Mouse (Mus musculus): Measurements from ENCODE around the gene Gm20388. TPM values are rescaled to one million over a fixed set of nuclear protein-coding genes. Genes with fewer than 3 reads are reported as not detected.

Gm20388 gene
- polyA plus RNA-seq, 1 experiment from 2014 or later: 12.4 TPM

DNA sequence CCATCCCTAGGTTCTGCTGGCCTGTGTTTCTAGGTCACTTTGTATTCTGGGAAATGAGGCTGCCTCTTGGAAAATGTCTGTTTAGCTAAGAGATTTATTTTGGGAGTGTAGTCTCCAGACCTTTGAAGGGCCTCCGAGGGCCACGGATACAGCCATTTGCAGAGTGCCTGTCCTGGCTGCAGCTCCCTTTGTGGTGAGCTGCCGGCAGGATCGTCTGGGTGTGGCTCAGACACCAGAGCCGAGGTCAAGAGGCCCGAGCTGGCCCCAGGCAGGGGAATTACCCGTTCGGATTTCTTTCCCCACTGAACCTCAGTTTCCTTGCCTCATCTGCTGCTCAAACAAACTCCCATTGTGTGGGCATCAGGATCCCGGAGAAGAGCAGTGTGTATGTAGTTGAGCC is 125.5 kb downstream of the Gm20388 start:
- no peaks in the 10 kb centered on the region for H3K27me3 ChIP-seq (replicated peaks; ENCODE audit: control insufficient read depth, insufficient read depth, low read length)
- no peaks in the 10 kb centered on the region for H3K9me3 ChIP-seq (ENCODE audit: control insufficient read depth, low read length)
- no peaks in the 10 kb centered on the region for H3K36me3 ChIP-seq (ENCODE audit: control insufficient read depth, insufficient read depth, low read length)
- WGBS: 21% methylated on average over 9 of the region's 9 CpGs
- H3K9ac ChIP-seq (ENCODE audit: low read depth, low read length): no peak overlapping the region
- no peak overlapping the region for H3K4me2 ChIP-seq (ENCODE audit: low read length)
- no peak overlapping the region for H3K27ac ChIP-seq (ENCODE audit: low read depth, low read length)
- H3K4me3 ChIP-seq (ENCODE audit: low read length): no peak overlapping the region
- ATAC-seq: no peak
- H3K4me1 ChIP-seq (ENCODE audit: control insufficient read depth, insufficient read depth, low read depth, low read length): no peaks in the 10 kb centered on the region

- no peaks in the 10 kb centered on the region for H3K36me3 ChIP-seq (ENCODE audit: control insufficient read depth, insufficient read depth, low read length)
- H3K27me3 ChIP-seq (replicated peaks; ENCODE audit: control insufficient read depth, insufficient read depth, low read length): no peaks in the 10 kb centered on the region
- no peak for ATAC-seq
These were observed 125.9 kb downstream of the Gm20388 start for GRCm38 (mm10) chr8:120036578-120036977.

DNA sequence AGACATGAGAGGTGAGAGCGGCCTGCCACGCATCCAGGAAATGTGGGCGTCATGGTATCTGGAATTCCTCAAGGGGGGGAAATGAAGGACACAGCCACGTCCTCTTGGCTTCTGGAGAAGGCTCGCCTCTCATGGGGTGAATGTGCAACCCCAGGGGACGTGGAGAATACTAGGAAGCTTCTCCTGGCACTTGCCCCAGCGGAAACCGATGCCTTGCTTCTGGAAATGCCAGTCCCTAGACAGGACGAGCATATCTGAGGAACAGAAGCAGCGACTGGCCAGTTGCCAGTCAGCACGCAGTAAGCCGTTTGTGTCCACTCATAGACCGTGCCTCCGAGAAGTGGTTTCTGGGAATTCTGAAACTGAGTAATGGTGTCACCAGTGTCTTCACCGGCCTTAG is 126.6 kb downstream of the Gm20388 start:
- no peak overlapping the region for H3K4me2 ChIP-seq (ENCODE audit: low read length)
- no peak overlapping the region for H3K4me3 ChIP-seq (ENCODE audit: low read length)

More at GRCm38 (mm10) chr8:120036578-120036977, 125.9 kb downstream of the Gm20388 start:
- Histone ChIP-seq H3K9me3 (ENCODE audit: control insufficient read depth, low read length) (no peaks in the 10 kb centered on the region), H3K9ac (ENCODE audit: low read depth, low read length) (no peak overlapping the region), H3K27ac (ENCODE audit: low read depth, low read length) (no peak overlapping the region), H3K4me3 (ENCODE audit: low read length) (no peak overlapping the region), H3K4me2 (ENCODE audit: low read length) (no peak overlapping the region), H3K4me1 (ENCODE audit: control insufficient read depth, insufficient read depth, low read depth, low read length) (no peaks in the 10 kb centered on the region)
- 79% methylated on average over 4 of the region's 4 CpGs for WGBS

DNA sequence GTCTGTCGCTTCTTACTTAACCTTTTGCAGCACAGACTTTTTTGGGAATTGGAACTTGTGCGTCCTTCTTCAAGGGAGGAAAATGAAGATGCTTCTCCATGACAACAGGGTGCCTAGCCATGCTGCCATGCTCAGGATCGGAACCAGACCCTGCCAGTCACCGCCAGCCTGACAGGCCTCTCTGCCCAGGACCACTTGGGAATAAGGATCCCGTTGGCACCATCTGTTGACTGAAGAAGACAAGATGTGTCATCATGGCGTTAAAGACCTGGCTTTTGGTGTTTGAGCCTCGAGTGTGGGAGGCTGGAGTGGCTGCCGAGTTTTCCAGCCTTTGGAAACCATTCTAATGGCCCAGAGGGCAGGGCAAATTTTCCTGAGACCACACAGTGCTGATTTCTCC is 127.0 kb downstream of the Gm20388 start:
- WGBS: 76% methylated on average over 8 of the region's 8 CpGs

More for the DNA sequence above, 126.6 kb downstream of the Gm20388 start:
- Histone ChIP-seq H3K9me3 (ENCODE audit: control insufficient read depth, low read length) (no peaks in the 10 kb centered on the region), H3K27me3 (replicated peaks; ENCODE audit: control insufficient read depth, insufficient read depth, low read length) (no peaks in the 10 kb centered on the region), H3K27ac (ENCODE audit: low read depth, low read length) (no peak overlapping the region), H3K4me1 (ENCODE audit: control insufficient read depth, insufficient read depth, low read depth, low read length) (no peaks in the 10 kb centered on the region), H3K9ac (ENCODE audit: low read depth, low read length) (no peak overlapping the region), H3K36me3 (ENCODE audit: control insufficient read depth, insufficient read depth, low read length) (no peaks in the 10 kb centered on the region)
- WGBS: 73% methylated on average over 15 of the region's 15 CpGs
- ATAC-seq: no peak

GRCm38 (mm10) chr8:120038741-120039140 is 128.1 kb downstream of the Gm20388 start:
- Histone ChIP-seq H3K27ac (ENCODE audit: low read depth, low read length) (no peak overlapping the region), H3K4me3 (ENCODE audit: low read length) (no peak overlapping the region), H3K9me3 (ENCODE audit: control insufficient read depth, low read length) (no peaks in the 10 kb centered on the region), H3K4me2 (ENCODE audit: low read length) (no peak overlapping the region), H3K4me1 (ENCODE audit: control insufficient read depth, insufficient read depth, low read depth, low read length) (no peaks in the 10 kb centered on the region), H3K9ac (ENCODE audit: low read depth, low read length) (no peak overlapping the region), H3K36me3 (ENCODE audit: control insufficient read depth, insufficient read depth, low read length) (no peaks in the 10 kb centered on the region), H3K27me3 (replicated peaks; ENCODE audit: control insufficient read depth, insufficient read depth, low read length) (no peaks in the 10 kb centered on the region)
- WGBS: 87% methylated on average over 12 of the region's 12 CpGs
- ATAC-seq: no peak

More for the DNA sequence above, 127.0 kb downstream of the Gm20388 start:
- Histone ChIP-seq H3K27me3 (replicated peaks; ENCODE audit: control insufficient read depth, insufficient read depth, low read length) (no peaks in the 10 kb centered on the region), H3K4me1 (ENCODE audit: control insufficient read depth, insufficient read depth, low read depth, low read length) (no peaks in the 10 kb centered on the region), H3K36me3 (ENCODE audit: control insufficient read depth, insufficient read depth, low read length) (no peaks in the 10 kb centered on the region), H3K27ac (ENCODE audit: low read depth, low read length) (no peak overlapping the region), H3K4me3 (ENCODE audit: low read length) (no peak overlapping the region), H3K4me2 (ENCODE audit: low read length) (no peak overlapping the region), H3K9ac (ENCODE audit: low read depth, low read length) (no peak overlapping the region), H3K9me3 (ENCODE audit: control insufficient read depth, low read length) (no peaks in the 10 kb centered on the region)
- ATAC-seq: no peak

GRCm38 (mm10) chr8:120039313-120039919 is 128.8 kb downstream of the Gm20388 start:
- 83% methylated on average over 11 of the region's 11 CpGs for WGBS
- Histone ChIP-seq H3K9ac (ENCODE audit: low read depth, low read length) (no peak overlapping the region), H3K4me1 (ENCODE audit: control insufficient read depth, insufficient read depth, low read depth, low read length) (no peaks in the 10 kb centered on the region)

GRCm38 (mm10) chr8:120040861-120041260 is 130.2 kb downstream of the Gm20388 start:
- no peak overlapping the region for H3K9ac ChIP-seq (ENCODE audit: low read depth, low read length)
- H3K36me3 ChIP-seq (ENCODE audit: control insufficient read depth, insufficient read depth, low read length): no peaks in the 10 kb centered on the region
- ATAC-seq: no peak
- H3K4me2 ChIP-seq (ENCODE audit: low read length): no peak overlapping the region
- 46% methylated on average over 1 of the region's 1 CpGs for WGBS
- H3K27ac ChIP-seq (ENCODE audit: low read depth, low read length): no peak overlapping the region
- H3K4me1 ChIP-seq (ENCODE audit: control insufficient read depth, insufficient read depth, low read depth, low read length): no peaks in the 10 kb centered on the region
- no peaks in the 10 kb centered on the region for H3K27me3 ChIP-seq (replicated peaks; ENCODE audit: control insufficient read depth, insufficient read depth, low read length)
- no peak overlapping the region for H3K4me3 ChIP-seq (ENCODE audit: low read length)
- H3K9me3 ChIP-seq (ENCODE audit: control insufficient read depth, low read length): no peaks in the 10 kb centered on the region

More at GRCm38 (mm10) chr8:120039313-120039919, 128.8 kb downstream of the Gm20388 start:
- no peaks in the 10 kb centered on the region for H3K9me3 ChIP-seq (ENCODE audit: control insufficient read depth, low read length)
- H3K36me3 ChIP-seq (ENCODE audit: control insufficient read depth, insufficient read depth, low read length): no peaks in the 10 kb centered on the region
- H3K4me2 ChIP-seq (ENCODE audit: low read length): no peak overlapping the region
- H3K4me3 ChIP-seq (ENCODE audit: low read length): no peak overlapping the region
- no peak overlapping the region for H3K27ac ChIP-seq (ENCODE audit: low read depth, low read length)
- H3K27me3 ChIP-seq (replicated peaks; ENCODE audit: control insufficient read depth, insufficient read depth, low read length): no peaks in the 10 kb centered on the region
- no peak for ATAC-seq

DNA sequence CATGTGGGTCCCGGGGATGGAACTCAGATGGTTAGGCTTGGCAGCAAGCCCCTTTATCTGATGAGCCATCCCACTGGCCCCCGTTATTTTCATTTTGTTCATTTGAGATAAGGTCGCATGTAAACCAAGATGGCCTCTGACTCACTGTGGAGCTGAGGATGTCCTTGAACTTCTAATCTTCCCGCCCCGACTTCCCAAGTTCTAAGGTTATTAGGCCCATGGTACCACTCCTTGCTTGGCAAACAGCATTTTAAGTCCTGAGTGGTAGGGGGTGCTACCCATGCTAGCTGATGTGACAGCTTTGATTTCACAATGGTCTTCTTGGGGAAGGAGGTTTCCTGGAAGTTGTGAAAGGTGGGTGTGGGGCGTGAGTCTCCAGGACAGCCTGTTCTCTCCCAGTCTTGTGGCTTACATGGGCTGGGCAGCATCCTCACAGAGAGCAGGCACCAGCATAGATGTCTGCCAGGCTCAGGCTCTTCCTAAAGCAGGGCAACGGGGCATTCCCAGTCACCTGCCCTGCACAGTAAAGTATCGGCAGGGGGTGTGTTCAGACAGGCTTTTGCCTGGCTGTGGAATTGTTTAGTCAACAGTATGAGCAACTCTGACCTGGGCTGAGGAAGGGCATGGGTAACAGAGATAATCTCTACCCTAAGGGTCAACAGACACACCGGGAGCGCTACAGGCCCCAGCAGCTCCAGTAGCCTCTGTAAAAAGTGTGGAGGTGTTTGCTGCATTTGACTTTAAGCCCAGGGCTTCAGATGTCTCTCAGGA is 132.1 kb downstream of the Gm20388 start:
- no peaks in the 10 kb centered on the region for H3K9me3 ChIP-seq (ENCODE audit: control insufficient read depth, low read length)
- no peaks in the 10 kb centered on the region; the same call in 1 of the 2 replicates for H3K4me1 ChIP-seq (ENCODE audit: control insufficient read depth, insufficient read depth, low read depth, low read length)
- H3K9ac ChIP-seq (ENCODE audit: low read depth, low read length): no peak overlapping the region
- H3K27ac ChIP-seq (ENCODE audit: low read depth, low read length): no peak overlapping the region
- no peak overlapping the region for H3K4me3 ChIP-seq (ENCODE audit: low read length)
- no peaks in the 10 kb centered on the region for H3K27me3 ChIP-seq (replicated peaks; ENCODE audit: control insufficient read depth, insufficient read depth, low read length)
- 84% methylated on average over 10 of the region's 10 CpGs for WGBS
- no peak overlapping the region for H3K4me2 ChIP-seq (ENCODE audit: low read length)
- ATAC-seq: no peak
- H3K36me3 ChIP-seq (ENCODE audit: control insufficient read depth, insufficient read depth, low read length): no peaks in the 10 kb centered on the region

GRCm38 (mm10) chr8:120044907-120045306 is 134.3 kb downstream of the Gm20388 start:
- H3K4me3 ChIP-seq (ENCODE audit: low read length): no peak overlapping the region
- H3K36me3 ChIP-seq (ENCODE audit: control insufficient read depth, insufficient read depth, low read length): no peaks in the 10 kb centered on the region
- no peak for ATAC-seq
- no peak overlapping the region for H3K4me2 ChIP-seq (ENCODE audit: low read length)
- no peaks in the 10 kb centered on the region for H3K27me3 ChIP-seq (replicated peaks; ENCODE audit: control insufficient read depth, insufficient read depth, low read length)
- WGBS: 88% methylated on average over 8 of the region's 8 CpGs
- no peaks in the 10 kb centered on the region for H3K9me3 ChIP-seq (ENCODE audit: control insufficient read depth, low read length)
- no peak overlapping the region for H3K27ac ChIP-seq (ENCODE audit: low read depth, low read length)
- H3K4me1 ChIP-seq (ENCODE audit: control insufficient read depth, insufficient read depth, low read depth, low read length): no peaks in the 10 kb centered on the region; the same call in 1 of the 2 replicates
- no peak overlapping the region for H3K9ac ChIP-seq (ENCODE audit: low read depth, low read length)
